In the genomic region with DNA sequence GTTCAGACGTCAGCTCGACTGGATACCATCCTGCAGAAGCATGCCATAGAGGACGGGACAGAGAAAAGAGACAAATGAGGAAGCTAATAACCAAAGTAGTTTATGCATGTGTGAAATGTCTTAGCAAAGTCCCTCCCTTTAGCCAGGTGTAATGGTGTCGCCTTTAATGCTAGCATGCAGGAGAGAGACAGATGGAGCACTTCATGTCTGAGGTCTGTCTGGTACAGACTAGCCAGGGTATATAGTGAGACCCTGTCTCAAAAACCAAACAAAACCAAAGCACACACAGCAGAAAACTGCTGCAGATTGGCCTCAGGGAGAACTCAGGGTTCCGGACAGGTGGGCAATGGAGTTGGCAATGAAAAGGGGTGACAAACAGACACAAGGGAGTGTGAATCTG, we compare ENCODE assay signal across 25 mouse cellular contexts.
"Had no signal": no experiment of that assay in that cellular context is flagged by ENCODE, and none has a peak within 500 bp of the region (broad histone marks: within the 10 kb centered on the region; RNA-seq: fewer than 3 reads in every experiment).

No protein-coding gene starts in this region.

- H3K9me3 ChIP-seq: hindbrain, embryonic 12.5 days; intestine, embryonic 15.5 days; kidney, embryonic 15.5 days; limb, embryonic 10.5 days; limb, embryonic 12.5 days; liver, embryonic 13.5 days had no signal

- H3K9ac ChIP-seq: heart, embryonic 12.5 days; hindbrain, embryonic 12.5 days; hindbrain, embryonic 14.5 days; intestine, embryonic 15.5 days; kidney, embryonic 15.5 days; limb, embryonic 12.5 days; liver, embryonic 13.5 days; liver, embryonic 15.5 days; liver, postnatal 0 days had no signal

- H3K36me3 ChIP-seq: heart, embryonic 10.5 days; heart, embryonic 12.5 days; hindbrain, embryonic 10.5 days; hindbrain, embryonic 12.5 days; intestine, embryonic 15.5 days; kidney, embryonic 15.5 days; limb, embryonic 10.5 days; limb, embryonic 12.5 days; liver, embryonic 13.5 days; liver, embryonic 15.5 days had no signal

- H3K27me3 ChIP-seq: heart, embryonic 12.5 days; hindbrain, embryonic 12.5 days; intestine, embryonic 15.5 days; kidney, embryonic 15.5 days; limb, embryonic 12.5 days; liver, embryonic 13.5 days; liver, embryonic 15.5 days had no signal

- H3K4me3 ChIP-seq: heart, embryonic 10.5 days; heart, embryonic 12.5 days; hindbrain, embryonic 10.5 days; hindbrain, embryonic 12.5 days; intestine, embryonic 15.5 days; kidney, embryonic 15.5 days; limb, embryonic 10.5 days; limb, embryonic 12.5 days; liver, embryonic 13.5 days; liver, embryonic 15.5 days had no signal

- H3K4me1 ChIP-seq: heart, embryonic 10.5 days; heart, embryonic 12.5 days; hindbrain, embryonic 10.5 days; hindbrain, embryonic 12.5 days; intestine, embryonic 15.5 days; kidney, embryonic 15.5 days; limb, embryonic 10.5 days; limb, embryonic 12.5 days; liver, embryonic 13.5 days; liver, embryonic 15.5 days had no signal

- DNase-seq: gastrocnemius, postnatal 14 days; gastrocnemius, postnatal 36 days; heart, adult 18-20 months; heart, postnatal 14 days; heart, postnatal 4 days; kidney, adult 18-20 months; kidney, adult 9 months; kidney, postnatal 14 days; kidney, postnatal 36 days; layer of hippocampus, adult 9-11 months; layer of hippocampus, postnatal 36 days; liver; liver, embryonic 13.5 days; liver, postnatal 0 days had no signal

- H3K27ac ChIP-seq: heart, embryonic 10.5 days; hindbrain, embryonic 10.5 days; hindbrain, embryonic 12.5 days; hindbrain, embryonic 14.5 days; intestine, embryonic 15.5 days; kidney, embryonic 15.5 days; kidney, postnatal 0 days; limb, embryonic 10.5 days; limb, embryonic 12.5 days; liver, embryonic 13.5 days; liver, embryonic 15.5 days had no signal
